Mouse (Mus musculus): ENCODE data around the gene Ddost. TPM values are rescaled to one million over a fixed set of nuclear protein-coding genes. Genes with fewer than 3 reads are reported as not detected.

The Ddost gene
- polyA plus RNA-seq (2012; rRNA removed) = 150 and 244 TPM in 2 replicates

DNA sequence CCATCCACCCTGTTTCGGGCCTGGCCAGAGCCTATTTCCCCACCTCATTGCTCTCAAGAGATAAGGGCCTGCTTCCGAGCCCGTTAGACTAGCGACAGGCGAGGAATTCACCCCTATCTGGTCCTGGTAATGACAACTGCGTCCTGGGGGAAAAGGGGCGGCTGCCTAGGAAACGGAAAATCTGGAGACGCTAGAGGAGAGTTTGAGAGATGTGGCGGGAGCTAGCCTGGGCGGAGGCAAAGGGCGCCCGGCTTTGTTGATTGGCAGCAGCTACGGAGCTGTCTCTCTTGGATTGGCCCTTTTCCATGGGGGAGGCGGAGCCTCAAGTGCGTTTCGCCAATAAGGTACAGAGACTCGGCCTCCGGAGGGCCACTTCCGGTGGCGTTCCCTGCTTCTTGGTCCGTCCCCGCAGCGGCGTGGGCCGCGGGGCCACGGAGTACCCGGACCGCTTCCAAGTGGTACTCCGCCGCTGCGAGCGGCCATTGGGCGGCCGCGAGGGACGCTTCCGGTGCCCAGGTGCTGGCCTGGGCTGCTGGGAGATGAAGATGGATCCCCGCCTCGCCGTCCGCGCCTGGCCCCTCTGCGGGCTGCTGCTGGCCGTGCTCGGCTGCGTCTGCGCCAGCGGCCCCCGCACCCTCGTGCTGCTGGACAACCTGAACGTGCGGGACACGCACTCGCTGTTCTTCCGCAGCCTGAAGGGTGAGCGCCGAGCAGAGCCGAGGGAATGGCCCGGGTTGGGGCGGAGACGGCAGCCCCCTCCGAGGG, at the start of gene Ddost:
Ddost (plus strand) TSS at position 391 of the 765 bp plus-strand sequence.
- no peaks in the 10 kb centered on the region for H3K27me3 ChIP-seq (ENCODE audit: control insufficient read depth, insufficient read depth, low read length)
- H3K4me3 ChIP-seq (ENCODE audit: low read depth, low read length) = peak within 1 kb of the TSS; percentile 69
- peaks cover 14% of the 10 kb centered on the region for H3K4me1 ChIP-seq (ENCODE audit: control insufficient read depth, insufficient read depth, insufficient read length, low read length)
- TF ChIP-seq CTCF (IDR thresholded peaks at IDR 0.05; ENCODE audit: extremely low read depth, insufficient read length, insufficient replicate concordance, low read depth, low read length) (no peak), POLR2A (IDR thresholded peaks at IDR 0.05; ENCODE audit: low read depth, low read length) (peak; percentile 73)
- H3K27ac ChIP-seq (ENCODE audit: insufficient read depth, low read depth, low read length) = peak within 1 kb of the TSS; percentile 5; the same call in 1 of the 2 replicates
- under 1% methylated on average over 64 of the region's 64 CpGs for WGBS
- peaks cover 8% of the 10 kb centered on the region for H3K36me3 ChIP-seq (ENCODE audit: control insufficient read depth, insufficient read depth, low read length)

DNA sequence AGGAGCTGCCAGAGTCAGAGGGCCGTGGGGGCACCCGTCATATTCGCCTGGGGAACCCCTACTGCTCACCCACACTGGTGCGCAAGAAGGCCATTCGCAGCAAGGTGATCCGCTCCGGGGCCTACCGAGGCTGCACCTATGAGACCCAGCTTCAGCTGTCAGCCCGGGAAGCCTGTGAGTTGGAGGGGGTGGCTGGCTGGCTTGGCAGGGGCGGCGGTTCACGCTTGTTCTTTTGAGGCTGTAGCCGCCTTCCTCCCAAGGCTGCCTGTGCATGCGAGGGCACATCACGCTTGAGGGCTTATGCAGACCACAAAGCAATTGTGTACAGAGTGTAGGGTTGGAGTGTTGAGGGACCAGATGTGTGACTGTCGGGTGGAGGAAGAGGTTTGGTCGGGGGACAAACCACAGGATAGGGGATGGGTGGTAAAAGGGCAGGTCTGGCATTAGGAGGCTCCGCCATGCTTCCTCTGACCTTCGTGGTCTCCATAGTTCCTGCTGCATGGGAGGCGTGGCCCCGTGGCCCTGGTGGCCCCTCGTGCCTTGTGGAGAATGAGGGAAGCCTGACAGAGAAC, 47.3 kb upstream of the Ddost start:
- TF ChIP-seq CTCF (IDR thresholded peaks at IDR 0.05; ENCODE audit: extremely low read depth, insufficient read length, insufficient replicate concordance, low read depth, low read length) (no peak), POLR2A (IDR thresholded peaks at IDR 0.05; ENCODE audit: low read depth, low read length) (no peak)
- Histone ChIP-seq H3K27me3 (ENCODE audit: control insufficient read depth, insufficient read depth, low read length) (peaks cover under 1% of the 10 kb centered on the region; the same call in 1 of the 2 replicates), H3K4me3 (ENCODE audit: low read depth, low read length) (no peak overlapping the region), H3K27ac (ENCODE audit: insufficient read depth, low read depth, low read length) (no peak overlapping the region), H3K4me1 (ENCODE audit: control insufficient read depth, insufficient read depth, insufficient read length, low read length) (peaks cover 4% of the 10 kb centered on the region), H3K36me3 (ENCODE audit: control insufficient read depth, insufficient read depth, low read length) (no peaks in the 10 kb centered on the region)
- 77% methylated on average over 22 of the region's 22 CpGs for WGBS

DNA sequence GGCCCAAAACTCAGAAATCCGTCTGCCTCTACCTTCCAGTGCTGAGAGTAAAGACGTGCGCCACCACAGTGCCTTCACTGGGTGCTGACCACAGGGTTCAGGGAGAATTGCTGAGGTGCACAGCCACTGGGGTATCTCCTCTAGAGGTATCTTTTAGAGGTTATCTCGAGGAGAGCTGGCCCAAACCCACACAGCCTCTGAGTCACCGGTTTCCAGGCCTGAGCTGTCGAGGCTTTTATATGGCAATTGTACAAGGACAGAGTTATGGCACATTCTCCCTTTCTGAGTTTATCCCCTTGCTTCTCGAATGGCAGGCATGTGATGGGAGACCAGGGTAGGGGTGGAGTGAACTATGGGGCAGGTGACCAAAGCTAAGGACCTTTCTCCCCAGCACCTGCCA, 45.9 kb upstream of the Ddost start:
- H3K36me3 ChIP-seq (ENCODE audit: control insufficient read depth, insufficient read depth, low read length) = no peaks in the 10 kb centered on the region
- H3K4me1 ChIP-seq (ENCODE audit: control insufficient read depth, insufficient read depth, insufficient read length, low read length) = peaks cover 9% of the 10 kb centered on the region
- peaks cover 5% of the 10 kb centered on the region; the same call in 1 of the 2 replicates for H3K27me3 ChIP-seq (ENCODE audit: control insufficient read depth, insufficient read depth, low read length)
- TF ChIP-seq POLR2A (IDR thresholded peaks at IDR 0.05; ENCODE audit: low read depth, low read length) (no peak), CTCF (IDR thresholded peaks at IDR 0.05; ENCODE audit: extremely low read depth, insufficient read length, insufficient replicate concordance, low read depth, low read length) (no peak)
- 78% methylated on average over 7 of the region's 7 CpGs for WGBS
- H3K27ac ChIP-seq (ENCODE audit: insufficient read depth, low read depth, low read length) = no peak overlapping the region
- no peak overlapping the region for H3K4me3 ChIP-seq (ENCODE audit: low read depth, low read length)

DNA sequence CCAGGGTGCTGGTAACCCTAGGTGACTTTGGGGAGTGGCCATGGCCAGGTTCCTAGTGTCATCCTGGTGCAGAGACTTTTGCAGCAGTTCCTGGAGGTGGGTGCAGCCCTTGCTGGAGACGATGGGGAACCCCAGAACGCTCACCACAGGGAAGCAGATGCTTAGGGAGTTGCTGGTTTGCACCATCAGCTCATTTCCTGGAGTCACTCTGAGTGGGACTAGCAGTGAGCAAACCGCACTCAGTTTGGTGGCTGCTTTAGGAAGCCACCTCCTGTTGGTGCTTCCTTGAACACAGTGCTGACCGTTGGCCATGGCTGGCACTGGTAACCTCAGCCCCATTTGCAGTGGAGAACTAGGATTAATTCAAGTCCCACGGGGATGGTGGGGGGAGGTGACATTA, 45.0 kb upstream of the Ddost start:
- Histone ChIP-seq H3K27me3 (ENCODE audit: control insufficient read depth, insufficient read depth, low read length) (peaks cover 5% of the 10 kb centered on the region; the same call in 1 of the 2 replicates), H3K36me3 (ENCODE audit: control insufficient read depth, insufficient read depth, low read length) (no peaks in the 10 kb centered on the region), H3K4me3 (ENCODE audit: low read depth, low read length) (no peak overlapping the region), H3K4me1 (ENCODE audit: control insufficient read depth, insufficient read depth, insufficient read length, low read length) (peaks cover 9% of the 10 kb centered on the region), H3K27ac (ENCODE audit: insufficient read depth, low read depth, low read length) (no peak overlapping the region)
- 75% methylated on average over 5 of the region's 5 CpGs for WGBS
- TF ChIP-seq POLR2A (IDR thresholded peaks at IDR 0.05; ENCODE audit: low read depth, low read length) (no peak), CTCF (IDR thresholded peaks at IDR 0.05; ENCODE audit: extremely low read depth, insufficient read length, insufficient replicate concordance, low read depth, low read length) (no peak)

DNA sequence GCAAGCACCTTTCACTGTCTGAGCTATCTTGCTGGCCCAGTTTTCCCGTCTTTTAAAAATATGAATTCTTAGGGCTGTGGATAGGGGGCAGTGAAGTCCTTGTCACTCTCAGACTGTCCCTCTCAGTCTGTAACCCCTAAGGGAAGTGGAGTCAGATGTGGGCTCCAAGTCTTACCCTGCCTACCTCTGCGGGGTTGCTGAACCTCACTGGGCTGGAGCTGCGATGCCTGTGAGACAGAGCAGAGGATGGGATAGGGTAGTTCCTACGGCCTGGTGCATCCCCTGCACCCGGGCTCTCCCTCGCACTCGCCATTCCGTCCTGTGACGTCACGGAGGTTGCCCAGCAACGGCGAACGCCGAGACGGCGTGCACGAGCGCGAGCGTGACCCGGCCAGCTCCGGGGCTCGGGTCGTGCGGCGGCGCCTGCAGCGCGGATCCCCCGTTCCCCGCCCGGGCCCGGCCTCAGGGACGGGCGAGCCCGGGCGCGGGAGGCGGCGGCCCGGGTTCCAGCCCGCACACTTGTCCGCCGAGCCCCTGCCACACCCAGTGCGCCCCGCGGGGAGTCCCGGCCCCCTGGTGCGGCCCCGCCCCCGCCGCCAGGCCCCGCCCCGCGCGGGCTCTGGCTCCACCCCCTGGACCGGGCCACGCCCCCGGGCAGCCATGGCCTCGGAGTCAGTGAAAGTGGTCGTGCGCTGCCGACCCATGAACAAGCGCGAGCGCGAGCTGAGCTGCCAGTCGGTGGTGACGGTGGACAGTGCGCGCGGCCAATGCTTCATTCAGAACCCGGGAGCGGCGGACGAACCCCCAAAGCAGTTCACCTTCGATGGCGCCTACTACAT, 42.5 kb upstream of the Ddost start:
- Histone ChIP-seq H3K27ac (ENCODE audit: insufficient read depth, low read depth, low read length) (no peak overlapping the region), H3K27me3 (ENCODE audit: control insufficient read depth, insufficient read depth, low read length) (peaks cover 5% of the 10 kb centered on the region; the same call in 1 of the 2 replicates), H3K4me1 (ENCODE audit: control insufficient read depth, insufficient read depth, insufficient read length, low read length) (peaks cover 9% of the 10 kb centered on the region), H3K4me3 (ENCODE audit: low read depth, low read length) (peak overlapping the region; percentile 92), H3K36me3 (ENCODE audit: control insufficient read depth, insufficient read depth, low read length) (no peaks in the 10 kb centered on the region)
- WGBS = under 1% methylated on average over 70 of the region's 78 CpGs
- TF ChIP-seq POLR2A (IDR thresholded peaks at IDR 0.05; ENCODE audit: low read depth, low read length) (no peak), CTCF (IDR thresholded peaks at IDR 0.05; ENCODE audit: extremely low read depth, insufficient read length, insufficient replicate concordance, low read depth, low read length) (peak; percentile 19; the same call in 1 of the 2 replicates)

DNA sequence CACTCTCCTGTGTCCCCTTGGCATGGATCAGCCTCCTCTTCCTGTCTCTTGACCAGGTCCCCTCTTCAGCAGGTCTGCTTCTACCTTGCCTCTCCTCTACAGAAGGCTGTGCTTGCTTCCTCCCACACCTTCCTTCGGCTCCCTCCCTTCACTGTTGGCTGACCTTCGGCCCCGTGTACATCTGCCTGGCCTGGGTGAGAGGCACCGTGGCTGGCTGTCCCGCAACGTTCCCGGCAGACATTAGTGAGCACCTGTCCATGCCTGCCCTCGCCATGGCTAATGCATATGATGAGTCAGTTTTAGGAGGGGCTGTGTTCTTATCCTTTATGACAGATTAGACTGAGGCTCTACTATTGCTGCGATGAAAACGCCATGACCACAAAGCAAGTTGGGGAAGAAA, 36.7 kb upstream of the Ddost start:
- Histone ChIP-seq H3K4me1 (ENCODE audit: control insufficient read depth, insufficient read depth, insufficient read length, low read length) (peaks cover 8% of the 10 kb centered on the region; the same call in 1 of the 2 replicates), H3K36me3 (ENCODE audit: control insufficient read depth, insufficient read depth, low read length) (no peaks in the 10 kb centered on the region), H3K4me3 (ENCODE audit: low read depth, low read length) (no peak overlapping the region), H3K27me3 (ENCODE audit: control insufficient read depth, insufficient read depth, low read length) (no peaks in the 10 kb centered on the region), H3K27ac (ENCODE audit: insufficient read depth, low read depth, low read length) (no peak overlapping the region)
- TF ChIP-seq CTCF (IDR thresholded peaks at IDR 0.05; ENCODE audit: extremely low read depth, insufficient read length, insufficient replicate concordance, low read depth, low read length) (no peak), POLR2A (IDR thresholded peaks at IDR 0.05; ENCODE audit: low read depth, low read length) (no peak)
- WGBS = 26% methylated on average over 10 of the region's 10 CpGs

Measured in small intestine, adult 2 months (tissue).